ENCODE assay signal across 9 mouse cellular contexts in genomic region chr11:11961917-11962628, GRCm38 (mm10).
DNase-seq lines count a peak whose midpoint lies in the region; ATAC-seq and TF ChIP-seq lines count a peak whose summit lies in the region.
"Had no signal": no experiment of that assay in that cellular context is flagged by ENCODE, and none has a peak within 500 bp of the region (broad histone marks: within the 10 kb centered on the region; RNA-seq: fewer than 3 reads in every experiment).

No protein-coding gene starts in this region.

- peaks cover 39% of the 10 kb centered on the region for H3K4me1 ChIP-seq in forebrain, embryonic 10.5 days
- H3K4me1 ChIP-seq in forebrain, postnatal 0 days (ENCODE audit: insufficient read depth): no peaks in the 10 kb centered on the region
- H3K4me1 ChIP-seq in G1E (ENCODE audit: insufficient read depth, low read depth, low read length): peaks cover 52% of the 10 kb centered on the region
- H3K4me1 ChIP-seq in limb, embryonic 15.5 days: peaks cover 59% of the 10 kb centered on the region
- H3K4me1 ChIP-seq in forebrain, embryonic 15.5 days: no peaks in the 10 kb centered on the region

- H3K4me3 ChIP-seq in forebrain, embryonic 10.5 days: no peak overlapping the region
- H3K4me3 ChIP-seq in forebrain, postnatal 0 days (ENCODE audit: low read depth, low read length): no peak overlapping the region
- H3K4me3 ChIP-seq in G1E (ENCODE audit: low read depth, low read length): no peak overlapping the region; the same call in 1 of the 2 replicates
- no peak overlapping the region for H3K4me3 ChIP-seq in limb, embryonic 15.5 days
- no peak overlapping the region for H3K4me3 ChIP-seq in forebrain, embryonic 15.5 days
- H3K4me3 ChIP-seq: hindbrain, embryonic 15.5 days had no signal

- H3K9me3 ChIP-seq in forebrain, embryonic 10.5 days: no peaks in the 10 kb centered on the region; the same call in 1 of the 2 replicates
- H3K9me3 ChIP-seq in forebrain, postnatal 0 days (ENCODE audit: low read length): no peaks in the 10 kb centered on the region
- H3K9me3 ChIP-seq in G1E (replicated peaks): no peaks in the 10 kb centered on the region
- H3K9me3 ChIP-seq in limb, embryonic 15.5 days: no peaks in the 10 kb centered on the region
- no peaks in the 10 kb centered on the region for H3K9me3 ChIP-seq in forebrain, embryonic 15.5 days
- H3K9me3 ChIP-seq: hindbrain, embryonic 15.5 days had no signal

- 0 out of 2 replicates have a peak overlapping the region, but pooled peaks have one; percentile 20 for H3K27ac ChIP-seq in forebrain, embryonic 10.5 days
- no peak overlapping the region for H3K27ac ChIP-seq in forebrain, postnatal 0 days (ENCODE audit: low read depth, low read length)
- peak overlapping the region; percentile 84 for H3K27ac ChIP-seq in limb, embryonic 15.5 days
- H3K27ac ChIP-seq in forebrain, embryonic 15.5 days (replicated peaks): no peak overlapping the region
- H3K27ac ChIP-seq: hindbrain, embryonic 15.5 days had no signal

- DNase-seq in forebrain, embryonic 10.5 days (ENCODE audit: extremely low spot score, low spot score): no peak
- DNase-seq in forebrain, postnatal 0 days: no peak
- DNase-seq in G1E (ENCODE audit: low spot score): peak; percentile 44
- DNase-seq in heart, adult 9 months (ENCODE audit: low spot score in 2 of 2): peak; percentile 42 to 64
- no peak for DNase-seq in urinary bladder, postnatal 36 days (ENCODE audit: low spot score in 2 of 2)
- no peak for DNase-seq in cerebellum, adult 9-11 months

- H3K9ac ChIP-seq in forebrain, postnatal 0 days: no peak overlapping the region
- H3K9ac ChIP-seq in limb, embryonic 15.5 days: no peak overlapping the region
- no peak overlapping the region for H3K9ac ChIP-seq in forebrain, embryonic 15.5 days (replicated peaks)
- H3K9ac ChIP-seq: hindbrain, embryonic 15.5 days had no signal

- no peak overlapping the region for H3K4me2 ChIP-seq in forebrain, postnatal 0 days (ENCODE audit: low read depth)
- no peak overlapping the region for H3K4me2 ChIP-seq in limb, embryonic 15.5 days
- no peak overlapping the region for H3K4me2 ChIP-seq in forebrain, embryonic 15.5 days (replicated peaks)
- H3K4me2 ChIP-seq: hindbrain, embryonic 15.5 days had no signal

- H3K36me3 ChIP-seq in forebrain, embryonic 10.5 days (replicated peaks): peaks cover 83% of the 10 kb centered on the region
- H3K36me3 ChIP-seq in forebrain, postnatal 0 days (ENCODE audit: insufficient read depth): no peaks in the 10 kb centered on the region
- no peaks in the 10 kb centered on the region for H3K36me3 ChIP-seq in G1E (replicated peaks)
- peaks cover 15% of the 10 kb centered on the region; the same call in 1 of the 2 replicates for H3K36me3 ChIP-seq in limb, embryonic 15.5 days
- H3K36me3 ChIP-seq in forebrain, embryonic 15.5 days: no peaks in the 10 kb centered on the region
- H3K36me3 ChIP-seq: hindbrain, embryonic 15.5 days had no signal

- no peak for ATAC-seq in forebrain, postnatal 0 days
- peak; percentile 77 for ATAC-seq in G1E (ENCODE audit: extremely low read depth, insufficient number of reproducible peaks, low FRiP score, poor library complexity, severe bottlenecking)
- ATAC-seq in limb, embryonic 15.5 days (ENCODE audit: insufficient number of reproducible peaks, low FRiP score, low TSS enrichment, low read depth): no peak
- ATAC-seq in forebrain, embryonic 15.5 days (replicated peaks): no peak

- no peak for TF ChIP-seq CTCF in forebrain, postnatal 0 days (IDR thresholded peaks at IDR 0.05; ENCODE audit: low read depth)
- TF ChIP-seq CTCF in G1E (IDR thresholded peaks at IDR 0.05; ENCODE audit: low read depth, low read length): no peak

- 0 out of 2 replicates have a peak, but pooled peaks cover 5% of the 10 kb centered on the region for H3K27me3 ChIP-seq in forebrain, embryonic 10.5 days (ENCODE audit: poor library complexity, severe bottlenecking)
- no peaks in the 10 kb centered on the region for H3K27me3 ChIP-seq in forebrain, postnatal 0 days (ENCODE audit: insufficient read depth, low read length)
- peaks cover 65% of the 10 kb centered on the region for H3K27me3 ChIP-seq in G1E (ENCODE audit: insufficient read depth, low read length)
- no peaks in the 10 kb centered on the region for H3K27me3 ChIP-seq in limb, embryonic 15.5 days
- no peaks in the 10 kb centered on the region for H3K27me3 ChIP-seq in forebrain, embryonic 15.5 days
- H3K27me3 ChIP-seq: hindbrain, embryonic 15.5 days had no signal

- 87% methylated on average over 5 of the region's 5 CpGs for WGBS in forebrain, embryonic 10.5 days
- 84% methylated on average over 5 of the region's 5 CpGs for WGBS in forebrain, postnatal 0 days
- WGBS in limb, embryonic 15.5 days: 46% methylated on average over 5 of the region's 5 CpGs
- 87% methylated on average over 5 of the region's 5 CpGs for WGBS in forebrain, embryonic 15.5 days

Comparison
In these comparisons a context has a peak if more than half of its experiments do, and no peak if none do; other contexts are left out.
1. H3K27ac ChIP-seq: peak in forebrain, embryonic 10.5 days (single experiment) and limb, embryonic 15.5 days (single experiment); none in forebrain, postnatal 0 days (single experiment) and forebrain, embryonic 15.5 days (single experiment).
2. DNase-seq: peak in G1E (single experiment) and heart, adult 9 months (2 of 2); none in forebrain, embryonic 10.5 days (single experiment), forebrain, postnatal 0 days (single experiment), urinary bladder, postnatal 36 days (0 of 2) and cerebellum, adult 9-11 months (single experiment).